Mouse (Mus musculus): ENCODE results near the gene Arhgap25.

Gene Arhgap25

DNA sequence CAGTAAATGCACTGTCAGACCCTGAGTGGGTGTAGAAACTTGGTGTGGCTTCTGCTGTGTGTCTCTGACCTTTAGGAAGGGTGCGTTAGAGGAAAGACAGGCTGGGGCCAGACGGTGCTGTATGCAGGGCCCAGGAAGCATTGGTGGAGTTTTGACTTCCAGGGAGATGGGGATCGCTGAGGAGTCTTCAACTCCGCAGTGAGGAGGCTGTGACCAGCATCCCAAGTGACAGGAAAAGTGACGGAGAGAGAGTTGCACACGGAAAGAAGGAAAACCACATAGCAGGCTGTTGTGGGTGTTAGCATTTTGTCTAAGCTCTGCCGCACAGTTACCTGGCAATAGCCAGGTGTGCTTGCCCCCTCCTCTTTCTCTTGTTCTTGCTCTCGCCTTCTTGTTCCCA, 3.2 kb upstream of the Arhgap25 start:
- intact Hi-C loops (cut with DNase I): no loop called here

DNA sequence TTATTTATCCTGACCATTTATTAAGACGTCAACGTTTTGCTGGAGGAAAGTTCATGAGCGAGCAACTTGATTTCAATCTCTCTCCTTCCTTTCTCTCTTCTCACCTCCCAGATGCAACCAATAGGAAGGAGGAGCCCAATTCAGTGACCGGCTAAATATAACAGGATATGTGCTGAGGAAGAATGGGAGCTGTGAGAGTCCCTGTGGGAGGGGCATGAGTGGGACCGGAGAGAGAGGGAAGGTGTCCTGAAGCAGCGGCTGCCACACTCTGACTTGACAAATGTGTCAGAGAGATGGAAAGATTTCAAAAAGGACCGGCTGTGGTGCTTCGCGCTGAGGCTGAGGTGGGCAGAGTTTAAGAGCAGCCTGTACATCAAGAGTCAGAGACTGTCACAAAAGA, 2.6 kb upstream of the Arhgap25 start:
- intact Hi-C loops (cut with DNase I): no loop called here

DNA sequence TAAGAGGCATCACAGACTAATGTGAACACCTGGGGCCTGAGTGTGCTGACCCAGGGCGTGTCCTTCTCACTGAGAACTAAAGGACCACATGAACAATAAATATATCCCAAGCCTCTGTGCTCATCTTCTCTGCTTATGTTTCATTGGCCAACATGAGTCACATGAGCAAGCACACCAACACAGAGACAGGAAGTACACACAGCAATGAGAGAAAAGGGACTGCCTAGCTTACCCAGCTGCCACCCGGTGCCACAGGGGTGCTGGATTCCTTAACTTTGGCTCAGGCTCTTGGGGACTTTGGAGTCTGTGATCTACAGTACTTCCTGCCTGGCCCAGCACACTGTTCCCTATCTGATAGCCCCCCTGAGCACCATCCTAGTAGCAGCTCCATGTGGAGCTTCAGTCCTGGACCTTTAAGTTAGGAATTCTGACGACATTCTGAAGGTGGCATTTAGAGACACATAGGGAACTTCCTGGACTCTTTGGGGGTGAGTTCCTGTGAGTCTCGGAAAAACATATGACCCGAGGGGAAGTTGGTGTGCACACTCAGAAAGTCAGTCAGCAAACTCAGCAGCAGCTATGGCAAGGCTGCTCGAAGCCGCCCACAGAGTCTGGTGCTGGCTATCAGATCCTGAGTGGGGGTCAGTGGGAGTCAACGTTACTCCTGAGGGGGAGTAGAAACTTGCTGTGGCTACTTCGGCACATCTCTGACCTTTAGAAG, 2.0 kb upstream of the Arhgap25 start:
- intact Hi-C loops (cut with DNase I): no loop called here

GRCm38 (mm10) chr6:87531456-87532015, 1.5 kb downstream of the Arhgap25 start:
- intact Hi-C loops (cut with DNase I): no loop called here

GRCm38 (mm10) chr6:87530386-87530785, 2.7 kb downstream of the Arhgap25 start:
- intact Hi-C loops (cut with DNase I): no loop called here

- intact Hi-C loops (cut with DNase I): no loop called here
Observed at GRCm38 (mm10) chr6:87527846-87528557, 5.1 kb downstream of the Arhgap25 start.

DNA sequence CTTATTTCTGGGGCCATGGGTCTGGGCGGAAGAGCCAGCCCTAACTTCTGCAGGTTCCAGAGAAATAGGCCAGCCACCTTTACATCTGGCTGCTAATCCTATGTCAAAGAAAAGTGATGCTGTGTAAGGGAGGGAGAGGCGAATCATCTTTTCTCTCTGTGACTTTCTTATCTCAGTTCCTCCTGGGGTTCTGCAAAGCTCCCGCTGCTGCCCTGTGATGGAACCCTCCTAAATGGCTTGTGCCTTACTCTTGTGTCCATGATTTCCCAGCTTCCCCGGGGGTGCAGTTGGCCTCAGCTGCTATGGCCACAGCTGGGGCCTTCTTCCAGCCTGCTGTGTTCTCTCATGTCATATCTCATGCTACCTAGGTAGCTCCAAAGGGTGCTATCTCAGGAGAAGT, 5.7 kb downstream of the Arhgap25 start:
- intact Hi-C loops (cut with DNase I): no loop called here

GRCm38 (mm10) chr6:87525126-87525525, 7.9 kb downstream of the Arhgap25 start:
- intact Hi-C loops (cut with DNase I): no loop called here

DNA sequence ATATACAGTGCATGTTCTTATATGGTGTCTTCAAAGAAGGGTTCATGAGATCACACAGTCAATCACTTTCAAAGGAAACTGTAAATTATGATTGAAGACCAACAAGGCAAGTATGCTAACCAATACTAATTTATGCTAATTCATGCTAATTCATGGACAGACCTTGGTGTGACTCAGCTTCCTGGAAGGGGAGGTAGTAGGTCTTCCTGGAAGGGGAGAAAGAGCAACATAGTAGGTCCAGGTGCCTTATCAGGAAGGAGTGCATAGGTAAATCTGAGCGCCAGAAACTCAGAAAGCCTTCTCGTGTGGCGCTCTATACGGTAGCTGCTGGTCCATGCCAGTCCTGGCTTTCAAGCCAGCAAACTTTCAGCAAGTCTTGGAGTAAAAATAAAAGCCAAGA, 8.8 kb downstream of the Arhgap25 start:
- intact Hi-C loops (cut with DNase I): no loop called here

- intact Hi-C loops (cut with DNase I): loop anchor here (2.0 kb wide), 1 partner anchor 57 kb away; no protein-coding TSS in a partner anchor
Observed at GRCm38 (mm10) chr6:87523736-87524135, 9.3 kb downstream of the Arhgap25 start.

DNA sequence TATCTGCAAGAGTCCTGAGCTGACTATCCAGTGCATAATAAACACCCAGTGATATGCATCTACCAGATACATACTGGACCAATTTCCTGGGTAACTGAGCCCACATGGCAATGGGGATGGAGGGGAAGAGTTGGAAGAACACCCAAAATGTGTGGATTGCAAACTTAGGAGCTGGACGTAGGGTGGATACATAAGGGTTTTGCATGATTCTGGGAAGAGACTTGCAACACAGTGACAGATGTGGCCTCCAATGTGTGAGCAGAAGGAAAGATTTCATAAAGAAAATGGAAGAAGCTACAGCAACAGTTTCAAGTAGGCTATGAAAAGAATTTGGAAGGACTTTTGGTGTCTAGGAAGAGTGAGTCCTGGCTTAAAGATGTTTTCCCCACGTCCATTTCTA, 10.0 kb downstream of the Arhgap25 start:
- intact Hi-C loops (cut with DNase I): loop anchor here (2.0 kb wide), 1 partner anchor 56 kb away; no protein-coding TSS in a partner anchor

GRCm38 (mm10) chr6:87522236-87522635, 10.8 kb downstream of the Arhgap25 start:
- intact Hi-C loops (cut with DNase I): loop anchor here (2.0 kb wide), 1 partner anchor 55 kb away; no protein-coding TSS in a partner anchor

- intact Hi-C loops (cut with DNase I): loop anchor here (2.0 kb wide), 1 partner anchor 55 kb away; no protein-coding TSS in a partner anchor
Observed at GRCm38 (mm10) chr6:87521705-87522104, 11.4 kb downstream of the Arhgap25 start.

- intact Hi-C loops (cut with DNase I): no loop called here
Observed at GRCm38 (mm10) chr6:87520572-87520971, 12.5 kb downstream of the Arhgap25 start.

DNA sequence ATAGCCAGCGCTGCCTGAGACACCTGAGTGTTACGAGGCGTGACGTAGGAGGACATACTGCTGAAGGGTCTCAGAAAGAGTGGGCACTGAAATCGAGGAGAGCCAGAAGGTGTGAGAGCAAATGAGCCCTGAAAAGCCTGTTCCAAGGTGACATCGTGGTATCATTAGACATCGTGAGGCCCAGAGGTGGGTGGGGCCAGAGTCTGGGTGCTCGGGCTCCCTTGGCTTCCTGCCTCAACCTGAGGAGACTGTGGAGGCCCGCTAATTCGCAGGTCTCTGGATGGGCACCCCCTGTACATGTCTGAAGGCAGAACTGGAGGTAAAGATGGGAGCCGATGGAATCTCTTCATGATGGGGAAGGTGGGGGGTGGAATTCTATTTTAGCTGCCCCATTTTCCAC, 13.2 kb downstream of the Arhgap25 start:
- intact Hi-C loops (cut with DNase I): loop anchor here (10.0 kb wide), 1 partner anchor 125 kb away; no protein-coding TSS in a partner anchor

DNA sequence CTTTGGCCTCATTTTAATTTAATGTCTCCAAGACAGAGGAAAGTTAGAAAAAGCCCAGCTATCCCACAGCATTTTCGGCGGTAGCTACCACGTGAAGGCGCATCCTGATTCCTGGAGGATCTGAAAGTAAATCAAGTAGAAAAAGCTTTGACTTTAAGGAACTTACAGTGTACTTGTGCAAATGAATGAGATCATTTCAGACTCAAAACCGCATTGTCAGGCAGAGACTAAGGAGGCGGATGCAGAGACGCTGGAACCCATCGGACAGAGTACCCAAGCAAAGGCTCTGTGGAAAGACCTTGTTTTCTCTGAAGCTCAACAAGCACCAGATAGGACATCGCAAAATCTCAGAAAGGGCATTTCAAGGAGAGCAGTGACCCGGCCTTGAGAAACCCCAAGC, 14.4 kb downstream of the Arhgap25 start:
- intact Hi-C loops (cut with DNase I): loop anchor here (10.0 kb wide), 1 partner anchor 124 kb away; no protein-coding TSS in a partner anchor

GRCm38 (mm10) chr6:87517753-87518409, 15.2 kb downstream of the Arhgap25 start:
- intact Hi-C loops (cut with DNase I): loop anchor here (10.0 kb wide), 1 partner anchor 123 kb away; no protein-coding TSS in a partner anchor

DNA sequence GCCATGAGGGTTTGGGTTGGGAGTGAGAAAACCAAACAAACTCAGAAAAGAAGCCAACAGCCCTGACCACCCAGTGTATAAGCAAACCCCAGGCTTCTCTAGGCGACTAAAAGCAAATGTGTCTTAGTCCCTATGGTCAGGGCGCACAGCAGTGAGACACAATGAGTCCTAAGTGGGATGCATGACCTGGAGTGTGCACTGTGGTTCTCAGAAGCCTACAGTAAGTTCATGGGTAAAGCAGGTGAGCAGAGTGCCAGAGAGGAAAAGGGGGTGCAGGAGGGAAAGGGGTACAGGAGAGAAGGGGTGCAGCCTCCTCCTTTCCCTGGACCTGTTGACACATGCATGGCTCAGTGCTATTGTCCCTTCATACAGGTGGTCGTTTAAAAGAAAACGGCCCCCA, 18.7 kb downstream of the Arhgap25 start:
- intact Hi-C loops (cut with DNase I): loop anchor here (10.0 kb wide), 1 partner anchor 120 kb away; no protein-coding TSS in a partner anchor

DNA sequence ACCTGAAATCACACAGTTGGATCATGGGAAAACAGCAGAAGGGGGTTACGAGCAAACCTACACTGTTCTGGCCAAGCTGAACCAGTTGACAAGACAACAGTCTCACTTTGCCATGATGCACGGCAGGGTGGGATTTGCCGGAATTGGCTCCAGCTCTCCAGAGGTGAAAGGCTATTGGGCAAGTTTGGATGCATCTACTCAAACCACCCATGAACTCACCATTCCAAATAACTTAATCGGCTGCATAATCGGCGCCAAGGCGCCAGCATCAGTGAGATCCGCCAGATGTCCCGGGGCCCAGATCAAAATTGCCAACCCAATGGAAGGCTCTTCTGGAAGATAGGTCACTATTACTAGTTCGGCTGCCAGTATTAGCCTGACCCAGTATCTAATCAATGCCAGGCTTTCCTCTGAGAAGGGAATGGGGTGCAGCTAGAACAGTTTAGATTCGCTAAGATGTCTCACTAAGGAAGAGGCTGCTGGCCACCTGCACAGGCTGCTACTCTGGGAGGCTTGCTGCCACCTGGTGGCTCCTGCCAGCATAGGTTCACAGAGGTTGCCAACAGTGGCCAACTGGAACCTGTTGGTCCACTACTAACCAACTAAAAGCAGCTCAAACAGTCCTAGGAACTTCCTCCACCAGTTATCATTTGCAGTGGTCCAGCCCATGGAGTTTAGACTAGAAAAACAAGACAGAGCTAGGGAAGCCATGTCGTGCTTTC, 19.9 kb downstream of the Arhgap25 start:
- intact Hi-C loops (cut with DNase I): loop anchor here (2.0 to 10.0 kb wide), 2 partner anchors 48 to 118 kb away; no protein-coding TSS in a partner anchor

DNA sequence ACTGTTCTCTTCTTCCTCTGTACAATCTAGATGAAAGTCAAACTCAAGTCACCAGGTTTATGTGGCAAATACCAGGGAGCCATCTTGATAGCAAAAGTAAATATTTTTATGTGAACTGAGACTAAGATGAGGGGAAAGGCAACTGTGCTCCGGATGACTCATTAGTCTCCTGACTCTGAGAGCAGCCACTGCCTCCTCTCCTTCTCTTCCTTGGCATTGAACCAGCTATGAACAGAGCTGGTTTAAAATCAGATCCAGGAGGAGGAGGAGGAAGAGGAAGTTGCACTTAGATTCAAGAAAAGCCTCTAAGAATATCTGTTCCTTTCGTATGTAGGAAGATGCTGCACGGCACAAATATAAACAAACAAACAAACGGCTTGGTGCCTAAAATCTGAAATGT, 22.1 kb downstream of the Arhgap25 start:
- intact Hi-C loops (cut with DNase I): loop anchor here (10.0 kb wide), 1 partner anchor 116 kb away; no protein-coding TSS in a partner anchor

Data from adrenal gland (tissue).